Mouse (Mus musculus) forebrain, embryonic 13.5 days (tissue): ENCODE measurements around the gene Ush2a. TPM values are rescaled to one million over a fixed set of nuclear protein-coding genes. Genes with fewer than 3 reads are reported as not detected.

ENCODE experiments used
- ATAC-seq: fragments of 200-750 bp; cut with Nextera tagmentation; 2 replicates; pipeline ENCODE4 v1.8.0; 2017
- H3K27ac ChIP-seq: fragments of 300-500 bp; sonication (generic); 2 replicates; pipeline ENCODE4 v1.5.1; 2015; ENCODE audit warnings: inconsistent platforms, mild to moderate bottlenecking, moderate library complexity
- H3K27me3 ChIP-seq: fragments of 300-500 bp; sonication (generic); 2 replicates; pipeline ENCODE4 v1.6.1; 2015; ENCODE audit warnings: mild to moderate bottlenecking, inconsistent platforms
- H3K36me3 ChIP-seq: fragments of 300-500 bp; sonication (generic); 2 replicates; pipeline ENCODE4 v1.6.1; 2015; ENCODE audit warnings: mild to moderate bottlenecking, inconsistent platforms; ENCODE audit not compliant: poor library complexity, severe bottlenecking
- H3K4me1 ChIP-seq: fragments of 300-500 bp; sonication (generic); 2 replicates; pipeline ENCODE4 v1.6.1; 2015; ENCODE audit warnings: inconsistent platforms
- H3K4me2 ChIP-seq: fragments of 300-500 bp; sonication (generic); 2 replicates; pipeline ENCODE4 v1.6.1; 2015; ENCODE audit warnings: inconsistent platforms, mild to moderate bottlenecking, moderate library complexity
- H3K4me3 ChIP-seq: fragments of 300-500 bp; sonication (generic); 2 replicates; pipeline ENCODE4 v1.5.1; 2015; ENCODE audit warnings: mild to moderate bottlenecking, inconsistent platforms
- H3K9ac ChIP-seq: fragments of 300-500 bp; sonication (generic); 2 replicates; pipeline ENCODE4 v1.6.1; 2015; ENCODE audit warnings: mild to moderate bottlenecking, inconsistent platforms
- H3K9me3 ChIP-seq: fragments of 300-500 bp; sonication (generic); replicated peaks from 2 replicates; pipeline ENCODE4 v1.6.1; 2016; ENCODE audit warnings: inconsistent platforms
- WGBS: fragments of 180-500 bp; shearing (Covaris S2); methylation state at CpG from one replicate; pipeline ENCODE4 v1.1.7; 2015; 5-methylcytosine and 5-hydroxymethylcytosine counted together
- polyA plus RNA-seq: library from polyadenylated mRNA; unstranded; fragments of >200 nt; fragmentation: Nextera tagmentation; extraction: Ambion mirVana; gene quantifications from 2 replicates; pipeline ENCODE4 v1.2.1, GENCODE M21; 2015

The Ush2a gene
- polyA plus RNA-seq, 1 experiment from 2014 or later = 0.05 TPM

DNA sequence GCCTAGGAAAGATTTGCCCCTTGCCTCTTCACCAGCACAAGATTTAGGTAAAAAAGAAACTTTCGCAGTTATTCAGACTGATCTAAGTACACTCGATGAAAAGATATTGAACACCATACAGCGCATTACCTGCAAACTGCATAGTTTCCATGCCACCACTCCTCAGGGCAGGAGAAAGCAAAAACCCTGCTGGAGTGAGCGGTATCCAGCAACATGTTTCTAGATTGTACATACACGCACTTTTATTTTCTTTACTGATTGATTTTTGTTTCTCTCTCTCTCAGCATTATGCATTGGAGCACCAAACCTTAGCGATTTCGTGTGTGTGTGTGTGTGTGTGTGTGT is 746.1 kb downstream of the Ush2a start:
- ATAC-seq = peak; percentile 71
- no peaks in the 10 kb centered on the region for H3K9me3 ChIP-seq
- no peak overlapping the region for H3K27ac ChIP-seq
- 52% methylated on average over 7 of the region's 7 CpGs for WGBS
- H3K27me3 ChIP-seq = peaks cover 7% of the 10 kb centered on the region; the same call in 1 of the 2 replicates
- peaks cover 28% of the 10 kb centered on the region for H3K4me1 ChIP-seq
- 0 out of 2 replicates have a peak, but pooled peaks cover 8% of the 10 kb centered on the region for H3K36me3 ChIP-seq
- H3K9ac ChIP-seq = no peak overlapping the region
- peak overlapping the region; percentile 24; the same call in 1 of the 2 replicates for H3K4me2 ChIP-seq
- H3K4me3 ChIP-seq = peak overlapping the region; percentile 98

DNA sequence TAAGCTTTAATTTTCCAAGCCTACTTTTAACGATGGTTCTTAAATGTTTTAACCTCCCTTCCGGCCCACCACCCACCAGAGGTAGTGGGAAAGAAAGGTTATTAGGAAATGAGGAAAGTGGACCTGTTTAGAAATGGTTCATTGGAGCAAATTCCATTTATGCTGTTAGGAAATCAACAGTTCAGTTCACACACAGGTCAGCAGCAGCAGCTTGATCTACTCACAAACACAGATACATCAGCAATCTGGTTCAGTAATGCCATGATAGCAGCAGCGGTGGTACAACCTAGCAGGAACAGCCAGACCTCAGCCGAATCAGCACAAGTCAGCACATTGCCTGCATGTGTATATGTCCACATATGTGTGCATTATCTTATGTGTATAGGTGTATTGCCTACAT is 748.8 kb downstream of the Ush2a start:
- no peak overlapping the region for H3K4me2 ChIP-seq
- H3K27me3 ChIP-seq = peaks cover 26% of the 10 kb centered on the region; the same call in 1 of the 2 replicates
- peaks cover 27% of the 10 kb centered on the region for H3K4me1 ChIP-seq
- no peaks in the 10 kb centered on the region for H3K9me3 ChIP-seq
- H3K27ac ChIP-seq = no peak overlapping the region
- no peaks in the 10 kb centered on the region for H3K36me3 ChIP-seq
- H3K4me3 ChIP-seq = no peak overlapping the region
- WGBS = 89% methylated on average over 4 of the region's 4 CpGs
- H3K9ac ChIP-seq = no peak overlapping the region
- ATAC-seq = no peak

DNA sequence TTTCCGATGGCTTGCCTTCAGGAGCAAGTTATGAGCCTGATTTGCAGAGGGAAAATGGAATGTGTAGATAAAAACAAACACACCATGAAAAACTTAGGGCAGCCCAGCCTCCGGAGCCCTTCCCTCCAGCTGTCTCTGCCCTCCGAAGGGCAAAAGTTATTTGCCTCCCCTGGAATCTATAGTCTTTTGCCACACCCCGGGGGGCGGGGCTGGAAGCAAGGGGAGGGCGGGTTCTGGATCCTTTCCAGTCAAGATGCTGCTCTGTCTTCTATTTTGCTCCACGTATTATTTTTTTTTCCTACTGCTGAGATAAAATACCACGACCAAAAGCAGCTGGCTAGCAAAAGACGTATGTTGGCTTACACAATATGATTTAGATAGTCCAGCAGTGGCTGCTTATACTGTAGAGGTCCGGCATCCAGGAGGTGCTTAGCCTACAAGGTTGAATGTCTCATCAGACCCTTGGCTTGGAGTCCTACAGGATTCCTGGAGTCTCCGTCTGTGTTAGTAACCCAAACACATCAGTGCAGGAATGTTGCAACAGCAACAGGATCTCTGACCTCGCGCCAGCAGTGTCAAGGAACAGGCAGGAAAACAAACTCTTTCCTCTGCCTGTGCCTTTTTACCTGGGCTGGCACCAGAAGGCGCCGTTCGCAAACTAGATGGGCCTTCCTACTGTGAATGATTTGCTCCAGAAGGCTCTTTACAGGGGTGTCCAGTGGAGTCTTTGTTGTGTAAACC is 751.2 kb downstream of the Ush2a start:
- Histone ChIP-seq H3K9ac (no peak overlapping the region), H3K27me3 (peaks cover 26% of the 10 kb centered on the region; the same call in 1 of the 2 replicates), H3K36me3 (no peaks in the 10 kb centered on the region), H3K4me3 (no peak overlapping the region), H3K4me1 (peaks cover 13% of the 10 kb centered on the region), H3K27ac (no peak overlapping the region; the same call in 1 of the 2 replicates), H3K4me2 (peak overlapping the region; percentile 28), H3K9me3 (no peaks in the 10 kb centered on the region)
- ATAC-seq = no peak
- WGBS = 8% methylated on average over 16 of the region's 16 CpGs

DNA sequence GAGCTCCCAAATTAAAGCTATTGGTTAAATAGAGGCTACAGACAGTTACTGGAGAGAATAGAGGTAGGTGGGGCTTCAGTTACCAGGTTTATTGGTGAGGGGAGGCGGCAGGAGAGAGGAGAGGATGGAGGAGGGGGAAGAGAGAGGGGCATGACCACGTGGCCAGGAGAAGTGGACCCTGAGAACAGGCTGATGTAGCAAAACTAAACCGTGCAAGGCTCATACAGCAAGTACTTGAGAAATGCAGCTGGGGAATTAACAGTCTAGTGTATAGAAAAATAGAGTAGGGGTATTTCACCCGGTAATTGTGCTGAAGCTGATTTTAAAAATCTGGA is 751.7 kb downstream of the Ush2a start:
- H3K36me3 ChIP-seq = no peaks in the 10 kb centered on the region
- H3K4me1 ChIP-seq = peaks cover 13% of the 10 kb centered on the region
- H3K9ac ChIP-seq = no peak overlapping the region
- H3K27me3 ChIP-seq = peaks cover 26% of the 10 kb centered on the region; the same call in 1 of the 2 replicates
- H3K27ac ChIP-seq = no peak overlapping the region; the same call in 1 of the 2 replicates
- H3K4me3 ChIP-seq = no peak overlapping the region
- no peak overlapping the region for H3K4me2 ChIP-seq
- no peak for ATAC-seq
- 8% methylated on average over 4 of the region's 4 CpGs for WGBS
- H3K9me3 ChIP-seq = no peaks in the 10 kb centered on the region
